Mouse (Mus musculus) left cerebral cortex, postnatal 10 days (tissue): Measurements from ENCODE around the gene Cryba1. TPM values are rescaled to one million over a fixed set of nuclear protein-coding genes. Genes with fewer than 3 reads are reported as not detected.

Experiments
- DNase-seq, 2 experiments: peaks; one replicate each; pipeline ENCODE4 v3.0.0; 2021 to 2022; ENCODE audit warnings: low spot score in 2 of 2, mixed read lengths in 1 of 2; ENCODE audit errors: extremely low spot score in 1 of 2
- intact Hi-C: fragments of 180-260 bp; cut with DNase I; formaldehyde crosslinking; loops from one replicate; pipeline ENCODE4 v1.15.1; 2025
- total RNA-seq, 2 experiments: library from RNA; stranded (reverse); gene quantifications; 2 replicates each; pipeline ENCODE4 v1.2.3; 2021

Cryba1 gene
- total RNA-seq, 2 experiments from 2014 or later, result not detected

DNA sequence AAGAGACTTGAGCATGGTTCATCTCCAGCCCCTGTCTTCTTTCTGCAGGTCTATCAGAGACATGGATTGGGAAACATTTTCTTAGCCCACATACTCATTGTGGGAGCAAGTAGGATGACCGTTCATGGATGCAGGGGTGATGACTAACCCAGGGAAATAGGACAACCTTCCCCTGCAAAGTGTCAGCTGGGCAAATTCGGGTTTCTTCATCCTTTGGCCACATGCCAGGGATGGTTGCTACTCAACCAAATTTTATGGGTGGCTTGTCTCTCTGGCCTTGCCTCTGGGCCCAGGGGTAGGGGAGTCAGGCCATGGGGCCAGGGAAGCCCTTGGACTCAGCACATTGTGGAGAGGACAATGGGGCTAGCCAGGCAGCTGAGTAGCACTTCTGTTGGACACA is 3.5 kb upstream of the Cryba1 start:
- DNase-seq, result no peak
- intact Hi-C loops, result no loop called here

DNA sequence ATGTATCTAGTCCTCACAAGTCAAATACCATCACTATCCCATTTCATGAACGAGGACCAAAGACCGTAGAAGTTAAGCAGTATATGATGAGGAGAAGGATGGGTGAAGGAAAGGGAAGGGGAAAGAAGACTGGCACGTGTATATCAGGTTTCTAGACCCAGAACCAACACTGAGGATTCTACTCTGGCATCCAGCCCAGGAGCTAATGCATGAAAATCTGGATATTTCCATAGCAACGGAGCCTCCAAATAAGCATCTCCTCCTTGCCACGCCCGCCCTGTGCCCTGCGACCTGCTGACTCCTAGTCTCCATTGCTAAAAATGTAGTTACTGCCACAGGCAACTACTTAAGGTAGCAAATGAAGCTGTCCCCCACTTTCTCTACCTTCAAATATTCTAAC is 317 bp downstream of the Cryba1 start:
- peak; percentile 29 to 34 for DNase-seq
- intact Hi-C loops, result no loop called here

DNA sequence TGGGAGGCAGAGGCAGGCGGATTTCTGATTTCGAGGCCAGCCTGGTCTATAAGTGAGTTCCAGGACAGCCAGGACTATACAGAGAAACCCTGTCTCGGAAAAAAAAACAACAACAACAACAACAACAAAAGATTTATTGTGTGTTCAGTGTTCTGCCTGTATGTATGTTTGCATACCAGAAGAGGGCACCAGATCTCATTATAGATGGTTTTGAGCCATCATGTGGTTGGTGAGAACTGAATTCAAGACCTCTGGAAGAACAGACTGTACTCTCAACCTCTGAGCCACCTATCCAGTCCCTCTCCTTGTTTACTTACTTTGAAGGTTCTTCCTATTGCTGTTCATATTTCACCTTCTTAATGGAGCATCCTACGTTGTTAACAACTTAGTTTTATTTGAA is 3.7 kb downstream of the Cryba1 start:
- no peak for DNase-seq
- intact Hi-C loops, result no loop called here

DNA sequence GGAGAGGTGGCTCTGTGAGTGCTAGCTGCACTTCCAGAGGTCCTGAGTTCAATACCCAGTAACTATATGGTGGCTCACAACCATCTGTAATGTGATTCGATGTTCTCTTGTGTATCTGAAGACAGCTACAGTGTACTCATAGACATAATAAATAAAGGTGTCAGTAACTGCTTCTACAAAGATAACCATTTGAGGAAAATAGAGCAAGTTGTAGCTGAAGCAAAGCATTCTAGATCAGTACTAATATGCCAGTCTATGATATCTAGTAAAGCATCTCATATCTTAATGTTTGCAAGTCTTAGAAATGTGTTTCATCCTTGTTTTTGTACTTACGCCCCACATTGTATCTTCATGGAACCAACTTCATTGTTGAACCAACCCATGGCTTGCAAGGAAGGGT is 6.0 kb downstream of the Cryba1 start:
- no peak for DNase-seq
- intact Hi-C loops, result no loop called here

DNA sequence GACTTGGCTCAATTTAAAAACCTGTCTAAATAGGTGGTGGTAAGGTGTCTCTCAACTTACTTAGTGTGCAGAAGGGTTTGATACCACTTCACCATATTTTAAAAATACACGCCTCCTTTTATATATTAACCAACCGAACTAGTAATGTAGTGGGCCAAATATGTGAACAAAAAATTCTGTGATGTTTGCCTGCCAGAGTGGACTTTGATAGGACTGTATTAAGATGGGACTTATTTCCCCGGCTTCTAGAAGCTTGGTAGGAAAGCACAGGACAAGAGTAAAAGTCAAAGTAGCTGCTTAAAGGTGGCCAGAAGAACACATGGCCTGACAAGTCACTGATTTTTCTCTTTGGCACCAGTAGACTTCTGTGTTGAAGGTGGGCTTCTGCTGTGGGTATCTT is 11.3 kb downstream of the Cryba1 start:
- no peak for DNase-seq
- intact Hi-C loops, result no loop called here

DNA sequence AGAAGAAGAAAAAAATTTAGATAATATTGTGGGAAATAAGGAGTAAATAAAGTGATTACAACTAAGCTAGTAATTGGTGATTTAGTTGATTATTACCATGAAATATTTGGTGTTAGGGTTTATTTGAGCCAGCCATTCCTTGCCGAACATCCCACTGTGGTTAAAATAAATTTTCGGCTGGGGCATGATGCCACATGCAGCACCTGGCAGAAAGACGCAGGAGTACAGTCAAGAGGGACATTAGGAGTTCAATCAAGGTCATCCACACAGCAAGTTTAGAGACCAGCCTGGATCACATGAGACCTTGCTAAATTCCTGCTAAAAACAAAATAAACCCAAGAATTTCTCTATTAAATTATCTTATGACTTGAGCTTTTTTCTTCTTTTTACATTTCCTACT is 16.0 kb downstream of the Cryba1 start:
- intact Hi-C loops, result no loop called here
- DNase-seq, result no peak

DNA sequence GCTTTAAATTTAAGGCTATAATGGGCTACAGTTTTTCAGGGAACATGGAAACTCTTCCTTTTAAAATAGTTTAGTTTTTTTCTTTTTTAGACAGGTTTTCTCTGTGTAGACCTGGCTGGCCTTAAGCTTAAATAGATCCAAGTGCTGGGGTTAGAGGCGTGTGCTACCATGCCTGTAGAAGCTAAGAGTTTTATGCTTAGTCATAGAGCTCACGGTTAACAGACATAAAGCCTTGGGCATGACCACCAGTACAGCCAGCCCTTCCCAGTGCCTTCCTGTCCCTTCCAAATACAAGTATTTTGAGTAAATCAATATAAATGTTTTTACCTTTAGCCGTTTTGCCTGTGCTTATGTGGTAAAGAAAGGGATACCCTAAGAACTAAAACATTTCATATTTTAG is 19.2 kb downstream of the Cryba1 start:
- DNase-seq, result no peak
- intact Hi-C loops, result no loop called here

DNA sequence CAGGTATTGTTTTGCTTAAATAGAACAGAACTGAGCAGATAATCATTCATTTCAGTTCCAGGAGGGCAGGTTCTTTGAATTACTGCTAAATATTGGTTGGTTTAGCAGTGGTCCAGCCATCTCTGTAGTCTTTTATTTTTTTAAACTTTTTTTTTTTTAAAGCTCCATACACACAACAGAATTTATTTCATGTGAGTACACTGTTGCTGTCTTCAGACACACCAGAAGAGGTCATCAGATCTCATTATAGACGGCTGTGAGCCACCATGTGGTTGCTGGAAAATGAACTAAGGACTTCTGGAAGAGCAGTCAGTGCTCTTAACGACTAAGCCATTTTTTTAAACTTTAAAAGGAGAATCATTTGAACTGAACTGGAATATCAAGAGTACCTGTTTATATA is 27.9 kb downstream of the Cryba1 start:
- DNase-seq, result no peak
- intact Hi-C loops, result no loop called here

DNA sequence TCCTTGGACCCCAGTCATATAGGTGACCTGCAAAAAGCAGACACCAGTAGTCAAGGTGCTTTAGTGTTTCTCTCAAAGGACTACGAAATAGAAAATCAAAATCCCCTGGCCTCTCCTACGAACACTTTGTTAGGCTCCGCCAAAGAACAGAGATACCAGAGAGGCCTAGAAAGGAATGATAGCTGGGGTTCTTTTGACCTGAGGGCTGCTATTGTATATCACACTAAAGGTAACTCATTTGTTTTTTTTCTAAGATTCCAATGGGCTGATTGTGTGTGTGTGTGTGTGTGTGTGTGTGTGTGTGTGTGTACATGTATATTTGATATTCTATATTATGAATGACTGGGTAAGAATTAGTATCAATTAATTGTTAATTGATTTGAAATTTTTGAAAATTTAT is 32.1 kb downstream of the Cryba1 start:
- no peak for DNase-seq
- intact Hi-C loops, result no loop called here

DNA sequence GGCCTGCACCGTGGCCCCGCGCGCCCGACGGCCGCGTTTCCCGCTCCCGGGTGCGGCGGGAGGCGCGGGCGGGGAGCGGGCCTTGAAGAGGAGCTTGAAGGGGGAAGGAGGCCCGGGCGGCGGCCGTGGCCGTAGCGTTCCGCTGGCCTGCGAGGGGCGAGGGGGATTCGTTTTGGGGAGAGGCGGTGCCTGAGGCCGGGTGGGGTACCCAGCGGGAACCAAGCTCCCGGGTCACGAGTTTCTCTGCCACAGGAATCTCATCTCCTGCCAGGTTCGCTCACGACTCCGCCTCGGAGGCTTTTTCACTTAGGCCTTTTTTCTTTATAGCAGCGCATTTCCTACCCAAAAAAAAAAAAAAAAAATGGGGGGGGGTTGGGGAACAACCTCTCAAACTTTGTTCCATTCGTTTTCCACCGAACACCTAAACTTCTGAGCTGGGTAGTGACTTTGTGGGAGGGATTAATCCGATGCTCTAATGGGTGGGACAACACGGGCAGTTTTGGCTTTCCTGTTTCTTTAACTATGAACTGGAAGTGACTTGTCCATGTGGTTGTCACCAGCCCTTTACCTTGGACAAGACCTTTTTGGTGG is 37.4 kb downstream of the Cryba1 start:
- peak in 1 of 2 experiments; percentile 65 for DNase-seq
- intact Hi-C loops, result no loop called here

DNA sequence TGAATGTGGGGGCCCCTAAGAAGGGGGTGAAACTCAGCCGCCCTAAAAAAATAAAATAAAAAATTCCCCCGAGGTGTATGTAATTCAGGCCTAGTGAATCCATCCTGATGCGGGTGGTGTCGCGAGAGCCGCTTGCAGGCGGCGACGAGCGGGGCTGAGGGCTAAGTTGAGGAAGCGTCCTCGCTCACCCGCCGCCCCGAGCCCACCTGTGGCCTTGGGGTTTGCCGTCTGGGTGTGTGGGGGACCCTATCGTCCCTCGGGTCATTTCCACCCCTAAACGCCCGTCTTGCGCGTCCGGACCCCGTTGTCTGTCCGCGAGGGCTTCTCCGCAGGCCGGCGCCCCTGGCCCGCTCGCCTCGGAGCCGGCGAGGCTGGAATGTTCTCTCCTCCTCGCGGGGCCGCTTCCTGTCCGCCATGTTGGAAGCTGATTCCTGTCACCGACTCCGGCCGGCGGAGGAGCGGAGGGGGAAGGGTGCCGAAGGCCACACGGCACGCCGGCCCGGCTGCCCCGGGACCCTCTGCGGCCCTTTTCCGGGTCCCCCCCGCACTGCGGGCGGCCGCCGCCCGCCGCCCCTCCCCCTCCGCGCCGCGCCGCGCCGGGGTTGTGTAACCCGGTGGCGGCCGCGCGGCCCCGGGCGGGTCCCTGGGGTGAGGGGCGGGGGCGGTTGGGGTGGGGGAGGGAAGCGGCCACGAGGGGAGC is 38.1 kb downstream of the Cryba1 start:
- peak; percentile 36 to 81 for DNase-seq
- intact Hi-C loops, result no loop called here

DNA sequence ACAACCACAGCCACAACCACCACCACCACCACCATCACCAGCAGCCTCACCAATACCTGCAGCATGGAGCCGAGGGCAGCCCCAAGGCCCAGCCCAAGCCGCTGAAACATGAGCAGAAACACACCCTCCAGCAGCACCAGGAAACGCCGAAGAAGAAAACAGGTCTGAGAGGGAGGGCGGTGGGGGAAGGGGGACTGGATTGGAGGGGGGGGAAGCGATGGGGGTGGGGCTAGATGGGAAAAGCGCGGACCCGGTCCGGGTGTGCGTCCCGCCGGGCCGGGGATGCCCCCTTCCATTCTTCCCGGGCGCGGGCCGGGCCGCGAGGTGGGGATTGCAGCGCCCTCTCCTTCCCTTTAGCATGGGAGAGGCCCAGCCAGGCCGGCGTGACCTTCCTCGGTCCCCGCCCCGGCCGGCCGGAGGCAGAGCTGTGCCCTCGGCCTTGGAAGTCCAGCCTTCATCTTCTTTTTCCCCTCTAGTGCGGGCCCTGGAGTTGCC is 38.7 kb downstream of the Cryba1 start:
- DNase-seq, result peak in 1 of 2 experiments; percentile 64
- intact Hi-C loops, result no loop called here

DNA sequence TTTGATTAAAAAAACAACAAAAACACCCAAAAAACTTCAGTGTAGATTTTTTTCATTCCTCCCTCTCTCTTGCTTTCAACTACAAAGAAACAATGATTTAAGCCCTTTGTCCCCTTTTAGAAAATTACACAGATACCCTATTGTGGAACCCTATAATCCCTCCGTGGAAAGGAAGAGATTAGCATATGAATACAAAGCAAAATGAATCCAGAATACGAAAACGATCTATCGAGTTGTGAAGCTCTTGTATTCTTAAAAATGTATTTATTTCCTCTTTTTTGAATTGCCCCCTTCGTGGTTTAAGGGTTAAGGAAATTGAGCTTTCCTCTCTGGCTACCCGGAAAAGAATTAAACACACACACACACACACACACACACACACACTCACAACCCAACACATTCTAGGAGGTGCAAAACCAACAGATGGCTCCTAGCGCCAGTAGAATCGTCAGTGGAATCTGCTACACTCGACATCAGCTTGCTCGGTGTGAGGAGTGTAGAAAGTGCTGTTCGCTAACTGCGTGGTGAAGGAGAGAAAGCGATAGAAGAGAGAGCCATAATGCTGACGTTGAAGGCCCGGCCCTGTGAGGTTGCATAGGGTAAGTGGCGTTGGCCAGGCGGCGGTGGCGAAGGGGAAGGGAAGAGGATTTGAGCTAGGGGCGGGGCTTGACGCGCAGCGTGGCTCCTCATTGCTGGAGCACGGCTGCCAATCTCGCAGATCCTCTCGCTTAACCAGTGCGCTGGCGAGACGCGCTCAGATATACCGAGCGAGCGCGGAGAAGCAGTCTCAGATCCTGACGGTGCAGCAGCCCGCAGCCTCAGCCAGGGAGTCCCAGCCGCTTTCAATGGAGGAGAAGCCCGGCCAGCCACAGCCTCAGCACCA is 39.5 kb downstream of the Cryba1 start, which contains the start of gene Nufip2:
Gene Nufip2 (plus strand): TSS at position 773 of the 883 bp plus-strand sequence.
- intact Hi-C loops, result no loop called here
- DNase-seq, result peak; percentile 99

DNA sequence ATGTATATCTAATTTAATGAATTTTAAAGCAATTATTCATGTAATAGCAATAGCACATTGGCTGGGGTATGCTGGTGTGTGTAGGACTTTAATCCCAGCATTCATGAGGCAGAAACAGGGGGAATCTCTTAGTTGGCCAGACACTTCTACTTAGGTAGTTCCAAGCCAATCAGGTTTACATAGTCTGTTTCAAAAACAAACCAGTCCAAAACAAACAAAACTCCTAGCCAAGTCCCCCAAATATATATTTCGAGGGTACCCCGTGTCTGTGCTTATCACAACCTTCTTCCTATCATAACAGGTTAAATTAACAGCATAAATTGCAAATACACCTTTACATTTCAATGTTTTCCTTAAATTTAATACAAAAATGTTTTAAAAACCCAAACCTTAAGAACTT is 40.2 kb downstream of the Cryba1 start:
- no peak for DNase-seq
- intact Hi-C loops, result no loop called here

DNA sequence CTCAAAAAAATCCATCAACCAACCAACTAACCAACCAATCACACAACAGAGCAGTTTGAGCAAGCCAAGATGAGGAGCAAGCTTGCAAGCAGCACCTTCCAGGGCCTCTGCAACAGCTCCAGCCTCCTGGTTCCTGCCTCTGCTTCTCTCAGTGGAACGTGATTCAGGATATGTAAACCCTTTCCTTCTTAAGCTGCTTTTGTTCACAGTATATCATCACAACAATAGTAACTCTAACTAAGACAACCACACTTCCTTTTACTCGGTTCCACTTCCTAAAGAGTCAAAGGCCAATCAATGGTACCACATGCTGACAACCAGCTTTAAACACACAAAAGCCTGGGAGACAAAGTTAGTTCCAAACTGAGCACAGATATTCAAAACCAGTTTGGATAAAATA is 45.1 kb downstream of the Cryba1 start:
- no peak for DNase-seq
- intact Hi-C loops, result no loop called here

DNA sequence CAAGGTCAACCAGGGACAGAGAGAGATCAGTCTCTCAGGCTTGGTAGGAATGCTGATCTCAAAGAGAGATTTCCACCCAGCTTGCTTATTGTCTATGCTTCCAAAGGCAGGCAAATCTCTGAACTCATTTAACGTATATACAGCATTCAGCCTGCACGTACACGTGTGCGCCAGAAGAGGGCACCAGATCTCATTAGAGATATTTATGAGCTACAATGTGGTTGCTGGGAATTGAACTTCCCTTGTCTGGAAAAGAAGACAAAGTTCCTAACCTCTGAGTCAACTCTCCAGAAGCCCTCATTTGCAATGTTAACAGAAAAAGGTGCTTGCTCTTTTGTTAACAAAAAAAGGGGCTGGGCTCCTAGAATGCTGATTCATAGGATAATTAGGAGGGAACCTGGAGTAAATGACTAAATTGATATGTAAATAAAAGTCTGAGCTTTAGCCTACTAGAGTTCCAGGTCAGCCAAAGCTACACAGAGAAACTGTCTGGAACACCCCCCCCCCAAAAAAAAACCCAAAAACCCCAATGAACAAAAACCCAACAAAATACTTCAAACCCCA is 51.6 kb downstream of the Cryba1 start:
- DNase-seq, result no peak
- intact Hi-C loops, result no loop called here

DNA sequence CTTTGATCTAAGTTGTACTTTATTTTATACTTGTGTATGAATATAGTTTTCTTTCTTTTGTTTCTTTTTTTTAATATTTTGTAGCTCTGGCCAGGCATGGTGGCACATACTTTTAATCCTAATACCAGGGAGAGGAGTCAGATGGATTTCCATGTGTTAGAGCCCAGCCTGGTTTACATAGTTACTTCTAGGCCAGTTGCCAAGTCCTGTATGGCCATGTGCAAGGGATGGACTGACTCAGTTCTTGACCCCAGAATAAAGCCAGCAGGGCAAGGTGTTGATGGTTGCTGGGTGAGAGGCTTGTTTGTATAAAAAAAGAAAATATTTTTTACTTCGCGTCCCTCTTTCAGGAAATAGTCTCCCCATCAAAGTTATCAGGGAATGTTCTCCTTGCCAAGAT is 52.3 kb downstream of the Cryba1 start:
- intact Hi-C loops, result no loop called here

More for the DNA sequence above, 52.3 kb downstream of the Cryba1 start:
- no peak for DNase-seq
